Mouse (Mus musculus) left cerebral cortex, postnatal 10 days (tissue): ENCODE measurements around the gene Fbxl19. TPM values are rescaled to one million over a fixed set of nuclear protein-coding genes. Genes with fewer than 3 reads are reported as not detected.
A peak's percentile ranks its signal among the peaks of the same experiment; 100 is the strongest.

Experiments used
- DNase-seq, 2 experiments: peaks; one replicate each; pipeline ENCODE4 v3.0.0; 2021 to 2022; ENCODE audit warnings: low spot score in 2 of 2, mixed read lengths in 1 of 2; ENCODE audit errors: extremely low spot score in 1 of 2
- intact Hi-C: fragments of 180-260 bp; cut with DNase I; formaldehyde crosslinking; loops from one replicate; pipeline ENCODE4 v1.15.1; 2025
- total RNA-seq, 2 experiments: library from RNA; stranded (reverse); gene quantifications; 2 replicates each; pipeline ENCODE4 v1.2.3; 2021

The Fbxl19 gene
- total RNA-seq, result 100 to 1,000 TPM in 1 of 2 experiments, 10 to 100 TPM in 1; 99.3 to 107 TPM

DNA sequence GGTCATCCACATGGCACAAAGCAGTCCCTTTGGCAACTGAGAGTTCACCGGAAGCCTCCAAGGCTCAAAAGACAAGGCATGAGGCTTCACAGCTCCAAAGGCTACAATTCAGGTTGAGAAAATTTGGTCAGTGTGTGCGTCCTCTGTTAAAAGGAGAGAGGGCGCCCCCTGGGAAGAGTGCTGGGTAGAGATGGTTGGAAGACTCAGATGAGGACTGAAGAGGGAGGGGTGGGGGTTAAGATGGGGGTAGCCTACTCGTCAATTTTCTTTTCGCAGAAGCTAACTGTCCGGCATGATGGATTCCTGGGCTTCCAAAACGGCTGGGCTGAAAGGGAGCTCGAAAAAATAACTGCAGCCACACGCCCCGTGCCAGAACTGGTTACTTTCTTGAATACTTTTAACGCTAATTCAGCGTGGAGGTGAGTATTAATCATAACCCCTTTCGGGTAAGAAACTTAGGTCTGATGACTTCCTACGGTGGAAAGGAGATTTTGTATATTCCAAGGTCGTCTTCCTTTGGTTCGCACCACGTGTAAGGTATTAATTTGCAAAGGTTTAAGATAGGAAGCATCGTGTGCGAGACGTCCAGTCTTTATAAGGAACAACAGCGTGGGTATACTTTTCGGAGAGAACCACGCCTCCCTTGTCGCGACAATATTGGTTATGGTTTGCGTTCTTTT is at the start of gene Fbxl19:
Gene Fbxl19 (plus strand): TSS at position 178 of the 680 bp plus-strand sequence.
- intact Hi-C loops, result loop anchor here (5.0 kb wide), 2 partner anchors 67 to 87 kb away; no protein-coding TSS in a partner anchor
- peak; percentile 68 to 85 for DNase-seq

DNA sequence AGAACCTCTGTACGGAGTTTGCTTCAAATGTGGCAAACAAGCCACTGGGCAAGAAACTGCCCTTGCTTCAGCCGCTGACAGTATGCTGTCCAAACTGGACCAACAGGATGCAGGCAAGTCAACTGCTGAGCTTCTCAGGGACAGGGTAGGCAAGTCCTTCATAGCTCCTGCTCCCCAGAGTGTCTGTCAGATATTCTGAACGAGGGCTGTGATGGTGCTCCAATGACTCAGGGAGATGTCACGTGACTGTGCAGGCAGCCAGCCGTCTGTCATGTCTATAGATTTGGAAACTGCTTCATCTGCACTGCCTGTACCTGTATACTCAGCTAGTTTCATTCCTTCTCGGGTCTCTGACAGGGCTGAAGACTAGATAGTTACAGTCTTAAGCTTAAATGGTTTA is 45.4 kb upstream of the Fbxl19 start:
- no peak for DNase-seq

DNA sequence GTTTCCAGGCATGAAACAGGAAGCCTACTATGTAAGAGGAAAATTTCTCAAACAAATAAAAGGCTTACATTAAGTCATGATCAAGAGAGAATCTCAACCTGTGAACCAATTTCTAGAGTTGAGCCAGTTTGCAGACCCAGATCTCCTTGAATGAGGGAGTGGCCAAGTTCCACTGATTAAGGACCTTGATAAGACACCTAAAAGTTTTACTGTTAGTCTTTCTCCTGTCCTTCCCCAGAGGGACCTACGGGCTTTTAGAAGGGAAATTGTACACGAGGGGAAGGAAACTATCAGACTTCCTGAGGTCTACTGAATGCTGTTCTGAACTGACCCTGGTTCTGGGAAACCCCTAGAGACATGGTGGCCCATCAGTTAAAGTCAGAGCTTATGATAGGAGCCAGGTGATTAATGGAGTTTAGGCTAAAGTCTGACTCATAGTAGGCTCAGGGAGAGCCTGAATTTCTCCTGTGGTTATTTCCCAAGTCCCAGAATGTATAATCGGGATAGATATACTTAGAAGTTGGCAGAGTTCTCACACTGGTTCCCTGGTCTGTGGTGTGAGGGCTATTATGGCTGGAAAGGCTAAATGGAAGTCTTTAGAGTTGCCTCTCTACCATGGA is 43.5 kb upstream of the Fbxl19 start:
- intact Hi-C loops, result no loop called here
- DNase-seq, result no peak

More for the DNA sequence above, 45.4 kb upstream of the Fbxl19 start:
- intact Hi-C loops, result no loop called here

DNA sequence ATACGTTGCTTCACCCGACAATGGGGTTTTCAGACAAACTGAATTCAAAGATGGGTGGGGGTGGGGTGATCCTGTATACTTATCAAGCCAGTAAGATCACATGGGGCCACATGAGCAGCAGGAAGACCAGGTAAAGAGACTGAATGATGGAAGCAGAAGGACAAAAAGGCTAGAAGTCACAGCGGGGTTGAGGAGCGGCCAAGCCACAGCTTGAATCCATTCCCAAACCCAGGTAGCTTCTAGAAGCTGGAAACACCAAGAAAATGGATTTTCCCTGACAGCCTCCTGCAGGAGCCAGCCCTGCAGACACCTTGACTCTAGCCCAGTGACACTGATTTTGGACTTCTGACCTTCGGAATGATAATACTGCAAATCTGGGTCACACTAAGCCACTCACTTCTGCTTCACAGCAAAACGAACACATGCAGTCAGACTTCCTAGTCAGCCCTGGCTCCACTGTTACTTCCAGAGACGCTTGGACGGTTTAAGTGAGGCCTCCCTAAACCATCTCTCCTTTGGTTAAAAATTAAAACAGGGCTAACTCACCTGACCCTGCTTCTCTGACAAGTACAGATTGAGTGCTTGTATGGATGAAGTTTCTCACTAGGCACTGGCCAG is 40.7 kb upstream of the Fbxl19 start:
- no peak for DNase-seq
- intact Hi-C loops, result no loop called here

DNA sequence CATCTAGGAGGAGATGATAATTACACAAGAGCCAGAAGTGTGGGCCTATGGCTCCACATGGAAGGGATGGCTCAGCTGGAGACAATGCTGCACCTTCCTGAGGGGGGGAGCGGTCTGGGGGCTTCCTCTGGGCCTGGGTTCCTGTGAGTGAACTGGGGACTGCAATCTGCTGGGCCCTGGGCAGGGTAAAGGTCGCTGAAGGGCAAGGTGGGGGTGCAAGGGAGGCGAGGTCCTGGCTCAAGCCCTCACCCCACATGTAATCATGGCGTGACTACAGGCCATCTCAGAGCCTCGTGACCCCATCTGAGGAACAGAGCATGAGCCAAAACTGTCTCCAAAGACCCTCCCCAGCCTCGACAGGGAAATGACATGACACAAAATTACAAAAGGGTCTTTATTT is 39.7 kb upstream of the Fbxl19 start:
- intact Hi-C loops, result no loop called here
- no peak for DNase-seq

DNA sequence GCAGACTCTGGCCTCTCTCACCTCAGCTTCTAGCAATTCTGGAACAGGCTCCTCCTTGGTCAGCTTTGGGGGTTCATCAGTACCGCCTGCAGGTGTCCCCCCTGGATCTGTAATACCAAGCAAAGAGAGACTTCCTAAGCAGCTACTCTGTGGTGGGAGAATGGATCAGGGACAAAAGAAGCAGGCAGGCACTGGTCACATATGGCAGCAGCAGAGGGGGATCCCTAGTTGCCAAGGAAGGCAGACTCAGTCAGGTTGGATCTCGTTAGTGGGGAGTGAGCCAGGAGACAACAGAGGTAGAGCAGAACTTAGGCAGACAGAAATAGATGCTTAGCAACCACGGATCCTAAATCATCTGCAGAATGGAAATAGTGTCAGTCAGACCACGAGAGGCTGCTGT is 38.6 kb upstream of the Fbxl19 start:
- intact Hi-C loops, result no loop called here
- DNase-seq, result no peak

DNA sequence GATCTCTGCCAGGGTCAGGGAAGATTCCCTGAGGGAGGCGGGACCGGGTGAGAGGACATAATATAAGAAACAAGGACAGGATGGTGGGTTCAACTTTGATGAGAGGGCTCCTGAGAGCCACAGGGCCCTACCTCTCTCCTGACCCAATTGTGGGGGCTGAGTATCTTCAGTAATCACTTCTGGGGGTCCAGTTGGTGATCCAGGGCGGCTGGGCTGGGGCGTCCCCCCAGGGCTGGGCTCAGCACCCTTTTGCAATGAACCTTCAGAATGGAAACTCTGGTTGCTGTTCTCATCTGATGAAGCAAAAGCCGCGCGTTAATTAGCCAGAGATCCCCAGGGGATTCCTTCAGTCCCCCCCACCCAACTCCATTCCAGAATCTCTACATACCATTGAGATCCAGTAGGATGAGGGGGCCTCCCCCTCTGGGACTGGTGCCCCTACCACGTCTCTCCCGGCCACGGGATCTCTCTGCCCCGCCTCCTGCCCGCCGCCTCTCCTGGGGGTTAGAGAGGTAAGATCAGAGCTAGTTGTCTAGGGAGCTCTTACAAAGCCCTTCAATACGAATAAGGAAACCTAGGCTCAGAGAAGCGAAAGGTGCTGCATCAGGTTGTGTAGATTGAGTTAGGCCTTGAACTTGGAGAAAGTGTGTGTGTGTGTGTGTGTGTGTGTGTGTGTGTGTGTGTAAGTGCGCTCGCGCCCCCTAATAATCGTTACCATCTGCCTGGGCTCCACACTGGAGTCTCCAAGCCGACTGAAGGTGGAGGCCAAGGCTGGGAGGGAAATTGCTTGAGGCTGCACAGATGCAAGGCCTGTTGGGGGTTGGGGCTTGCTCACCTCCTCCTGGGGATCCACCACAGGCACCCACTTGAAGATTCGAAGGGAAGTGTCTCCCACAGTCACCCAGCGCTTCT is 37.0 kb upstream of the Fbxl19 start:
- no peak for DNase-seq
- intact Hi-C loops, result no loop called here

DNA sequence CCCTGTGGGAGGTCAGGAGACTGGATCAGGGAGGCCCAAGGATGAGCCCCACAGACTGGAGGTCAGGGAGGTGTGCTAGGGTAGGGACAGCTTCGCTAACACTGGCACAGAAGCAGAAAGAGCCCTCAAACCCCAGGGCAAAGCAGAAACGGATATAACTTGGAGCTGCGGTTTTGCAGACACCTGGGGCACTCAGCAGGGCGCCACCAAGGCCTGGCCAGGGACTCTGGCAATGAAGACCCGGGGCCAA is 36.5 kb upstream of the Fbxl19 start:
- intact Hi-C loops, result no loop called here
- no peak for DNase-seq

DNA sequence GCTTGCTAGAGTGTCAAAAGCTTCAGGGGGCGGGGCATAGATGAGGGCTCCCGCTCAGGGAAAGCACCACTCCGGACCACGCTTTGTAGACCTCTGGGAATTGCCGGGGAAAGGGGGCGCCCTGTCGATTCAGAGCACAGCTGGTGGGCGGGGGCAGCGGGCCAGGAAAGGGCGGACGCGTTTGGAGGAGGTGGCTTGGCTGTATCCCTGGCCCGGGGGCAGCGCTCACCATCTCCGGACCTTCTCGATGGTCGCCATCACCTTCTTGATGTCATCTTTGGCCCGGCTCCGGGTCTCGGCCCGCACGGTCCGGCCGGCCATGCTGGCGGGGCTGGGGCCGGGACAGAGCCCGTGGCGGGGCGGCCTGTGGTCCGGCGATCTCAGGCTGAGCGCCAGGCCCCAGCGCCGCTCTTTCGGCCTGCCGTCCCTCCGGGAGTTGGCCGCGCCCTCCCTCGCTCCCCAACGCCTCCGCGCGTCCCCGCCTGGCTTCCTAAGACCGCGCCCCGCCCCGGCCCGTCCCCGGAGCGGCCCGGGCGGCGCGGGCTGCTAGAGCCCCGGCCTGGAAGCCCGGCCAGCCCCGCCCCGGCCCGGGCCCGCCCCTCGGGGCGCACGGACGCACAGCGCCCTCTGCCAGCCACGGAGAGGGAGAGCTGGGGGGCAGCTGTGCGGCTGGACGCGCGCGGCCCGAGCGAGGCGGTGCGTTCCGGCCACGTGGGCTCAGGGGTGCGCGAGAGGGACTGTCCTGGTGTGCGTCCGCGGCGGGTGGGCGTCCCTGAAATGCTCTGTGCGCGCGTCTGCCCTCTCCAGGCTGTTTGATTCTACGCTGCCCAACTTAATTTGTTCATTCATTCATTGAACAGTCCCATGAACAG is 35.9 kb upstream of the Fbxl19 start, which contains the start of gene Bcl7c:
Gene Bcl7c (minus strand): TSS at position 727 of the 872 bp plus-strand sequence.
- peak; percentile 87 to 96 for DNase-seq
- intact Hi-C loops, result no loop called here

DNA sequence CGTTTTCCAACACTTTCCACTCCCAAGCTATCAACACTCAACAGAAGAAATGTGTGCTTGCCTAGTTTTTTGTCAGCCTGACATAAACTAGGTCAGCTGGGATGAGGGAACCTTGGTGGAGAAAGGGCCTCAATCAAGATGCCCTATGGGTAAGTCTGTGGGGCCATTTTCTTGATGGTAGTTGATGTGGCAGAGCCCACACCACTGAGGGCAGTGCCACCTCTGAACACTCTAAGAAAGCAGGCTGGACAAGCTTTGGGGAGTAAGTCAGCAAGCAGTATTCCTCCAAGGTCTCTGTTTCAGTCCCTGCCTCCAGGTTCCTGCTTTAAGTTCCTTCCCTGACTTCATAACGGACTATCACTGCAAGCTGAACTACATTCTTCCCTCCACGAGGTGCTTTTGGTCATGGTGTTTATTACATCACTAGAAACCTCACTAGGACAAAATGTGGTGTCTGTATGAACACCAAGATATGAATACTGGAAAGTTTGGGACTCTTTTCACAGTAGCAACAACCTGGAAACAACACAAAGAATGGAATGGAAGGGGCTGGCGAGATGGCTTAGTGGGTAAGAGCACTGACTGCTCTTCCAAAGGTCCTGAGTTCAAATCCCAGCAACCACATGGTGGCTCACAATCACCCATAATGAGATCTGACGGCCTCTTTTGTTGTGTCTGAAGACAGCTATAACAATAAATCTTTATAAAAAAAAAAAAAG is 34.9 kb upstream of the Fbxl19 start:
- no peak for DNase-seq
- intact Hi-C loops, result no loop called here

DNA sequence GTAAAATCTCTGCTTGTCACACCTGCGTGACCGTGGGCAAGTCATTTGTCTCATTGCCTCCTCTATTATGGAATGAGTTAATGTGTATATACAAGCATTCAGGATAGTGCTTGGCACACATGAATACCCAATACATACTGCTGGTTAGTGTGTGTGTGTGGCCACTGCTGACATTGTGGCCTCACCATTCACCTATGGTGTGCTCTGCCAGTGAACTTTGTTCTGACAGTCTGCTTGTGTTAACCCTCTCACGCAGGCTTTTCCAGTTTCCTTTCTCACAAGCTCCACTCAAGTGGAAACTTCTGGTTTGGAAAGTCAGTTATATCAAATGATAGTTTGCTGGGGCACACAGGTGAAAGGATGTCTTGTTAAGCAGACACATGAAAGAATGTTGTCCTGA is 33.3 kb upstream of the Fbxl19 start:
- no peak for DNase-seq
- intact Hi-C loops, result loop anchor here (5.0 kb wide), 1 partner anchor 34 kb away; no protein-coding TSS in a partner anchor

DNA sequence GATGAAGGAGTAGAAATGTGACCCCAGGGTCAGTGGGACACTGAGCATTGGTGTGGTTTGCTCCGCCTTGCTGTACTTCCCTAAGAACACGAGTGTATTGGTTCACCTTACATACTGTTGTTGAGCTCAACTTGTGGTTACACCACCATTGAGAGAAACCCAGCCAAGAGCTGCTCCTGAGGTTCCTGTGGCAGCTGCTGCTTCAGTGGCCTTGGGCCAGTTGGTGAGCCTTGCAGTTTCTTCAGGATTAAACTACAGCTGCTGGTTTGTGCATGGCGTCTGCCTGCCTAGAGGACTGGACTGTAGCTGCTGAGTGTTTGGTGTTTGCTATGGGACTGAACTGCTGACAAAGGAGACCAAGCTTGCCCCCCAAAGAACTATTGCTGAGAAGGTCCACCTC is 32.9 kb upstream of the Fbxl19 start:
- intact Hi-C loops, result loop anchor here (5.0 kb wide), 1 partner anchor 34 kb away; no protein-coding TSS in a partner anchor
- DNase-seq, result no peak

DNA sequence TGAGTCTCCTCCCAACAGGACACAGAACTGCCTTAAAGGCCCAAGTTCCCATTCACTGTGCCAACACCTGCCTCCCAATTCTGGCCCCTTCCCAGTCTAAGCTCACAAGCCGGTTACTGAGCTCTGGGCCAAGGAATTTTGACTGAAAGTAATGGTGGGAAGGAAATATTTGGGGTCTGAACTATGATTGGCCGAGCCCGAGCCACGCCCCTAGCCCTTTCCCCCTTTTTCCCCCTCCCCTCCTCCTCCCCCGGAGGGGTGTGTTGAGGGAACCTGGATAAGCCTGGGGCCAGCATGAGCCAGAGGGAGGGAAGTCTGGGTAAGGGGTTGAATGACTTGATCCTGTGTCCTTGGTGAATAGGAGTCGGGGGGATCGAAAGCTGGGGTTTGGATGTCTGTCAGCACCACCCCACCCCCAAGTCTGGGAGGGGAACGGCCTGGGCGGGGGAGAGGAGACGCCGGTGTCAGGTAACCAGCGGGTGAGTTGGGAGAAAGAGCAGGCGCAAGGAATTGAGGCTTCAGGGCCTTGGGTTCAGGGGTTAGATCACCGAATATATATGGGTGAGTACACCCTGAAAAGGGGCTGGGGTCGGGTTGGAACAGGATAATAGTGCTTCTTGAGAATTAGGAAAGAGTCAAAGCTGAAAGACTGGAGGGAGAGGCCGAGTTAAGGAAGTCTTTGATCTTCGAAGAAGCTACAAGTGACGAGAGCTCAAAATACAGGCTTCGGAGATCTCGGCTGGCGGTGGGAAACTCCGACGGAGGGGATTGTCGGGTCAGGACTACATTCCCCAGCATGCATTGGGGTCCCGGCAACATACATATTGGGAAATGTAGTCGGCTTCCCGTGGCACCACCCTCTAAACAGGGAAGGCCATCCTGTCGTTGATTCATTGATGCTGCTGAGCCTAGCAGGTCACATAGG is 31.6 kb upstream of the Fbxl19 start, which contains the start of gene Ctf1:
Gene Ctf1 (plus strand): TSS at position 276 of the 925 bp plus-strand sequence.
- intact Hi-C loops, result loop anchor here (5.0 kb wide), 1 partner anchor 35 kb away; no protein-coding TSS in a partner anchor

DNA sequence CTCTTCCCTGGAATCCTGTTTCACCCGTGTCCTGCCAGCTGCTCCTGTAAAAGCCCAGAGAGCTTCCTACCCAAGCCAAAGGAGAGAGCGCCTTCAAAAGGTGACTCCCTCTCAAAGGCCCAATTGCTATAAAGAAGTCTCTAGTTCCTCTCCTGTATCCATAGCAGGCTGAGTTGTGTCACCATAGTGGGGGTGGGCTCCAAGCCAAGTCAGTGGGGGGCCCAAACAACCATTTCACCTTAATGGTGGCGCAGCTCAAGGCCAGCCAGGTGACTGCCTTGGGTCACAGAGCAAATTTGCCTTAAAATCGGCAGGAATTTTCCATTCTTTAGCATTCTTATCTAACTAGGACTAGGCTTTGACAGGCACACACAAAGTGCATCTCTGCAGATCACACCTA is 29.5 kb upstream of the Fbxl19 start:
- DNase-seq, result no peak
- intact Hi-C loops, result loop anchor here (5.0 kb wide), 1 partner anchor 38 kb away; no protein-coding TSS in a partner anchor

More for the DNA sequence above, 31.6 kb upstream of the Fbxl19 start, which contains the start of gene Ctf1:
- DNase-seq, result peak; percentile 69 to 88

DNA sequence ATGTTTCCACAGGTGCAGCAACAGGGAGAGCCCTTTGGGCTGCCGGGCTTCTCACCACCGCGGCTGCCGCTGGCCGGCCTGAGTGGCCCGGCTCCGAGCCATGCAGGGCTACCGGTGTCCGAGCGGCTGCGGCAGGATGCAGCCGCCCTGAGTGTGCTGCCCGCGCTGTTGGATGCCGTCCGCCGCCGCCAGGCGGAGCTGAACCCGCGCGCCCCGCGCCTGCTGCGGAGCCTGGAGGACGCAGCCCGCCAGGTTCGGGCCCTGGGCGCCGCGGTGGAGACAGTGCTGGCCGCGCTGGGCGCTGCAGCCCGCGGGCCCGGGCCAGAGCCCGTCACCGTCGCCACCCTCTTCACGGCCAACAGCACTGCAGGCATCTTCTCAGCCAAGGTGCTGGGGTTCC is 27.4 kb upstream of the Fbxl19 start:
- peak in 1 of 2 experiments; percentile 84 for DNase-seq
- intact Hi-C loops, result no loop called here

DNA sequence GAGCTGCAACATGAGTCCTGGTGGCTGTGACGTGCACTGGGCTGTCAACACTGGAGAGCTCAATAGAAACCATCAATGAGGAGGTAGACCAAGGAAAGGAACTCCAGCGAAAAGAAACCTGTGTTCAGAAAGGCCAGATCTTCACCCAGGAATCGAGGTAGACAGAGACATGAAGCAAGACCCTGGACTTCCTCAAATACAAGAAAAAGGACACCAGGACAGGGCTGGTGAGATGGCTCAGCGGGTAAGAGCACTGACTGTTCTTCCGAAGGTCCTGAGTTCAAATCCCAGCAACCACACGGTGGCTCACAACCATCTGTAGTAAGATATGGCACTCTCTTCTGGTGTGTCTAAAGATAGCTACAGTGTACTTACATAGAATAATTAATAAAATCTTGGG is 26.0 kb upstream of the Fbxl19 start:
- intact Hi-C loops, result no loop called here

More for the DNA sequence above, 26.0 kb upstream of the Fbxl19 start:
- no peak for DNase-seq
